Mouse (Mus musculus) bone marrow, adult 2 months (tissue): Measurements from ENCODE around the gene Zfr.

Source experiments
- CTCF ChIP-seq: fragments of 200-500 bp; IDR thresholded peaks from 2 replicates; pipeline ENCODE4 v1.5.1; 2011; ENCODE audit warnings: low read length, control low read depth; ENCODE audit not compliant: control insufficient read depth, insufficient read depth
- POLR2A ChIP-seq: fragments of 200-500 bp; IDR thresholded peaks from 2 replicates; pipeline ENCODE4 v1.6.1; 2011; ENCODE audit warnings: low read depth, mild to moderate bottlenecking, control low read depth, low read length, borderline replicate concordance; ENCODE audit not compliant: control insufficient read depth

DNA sequence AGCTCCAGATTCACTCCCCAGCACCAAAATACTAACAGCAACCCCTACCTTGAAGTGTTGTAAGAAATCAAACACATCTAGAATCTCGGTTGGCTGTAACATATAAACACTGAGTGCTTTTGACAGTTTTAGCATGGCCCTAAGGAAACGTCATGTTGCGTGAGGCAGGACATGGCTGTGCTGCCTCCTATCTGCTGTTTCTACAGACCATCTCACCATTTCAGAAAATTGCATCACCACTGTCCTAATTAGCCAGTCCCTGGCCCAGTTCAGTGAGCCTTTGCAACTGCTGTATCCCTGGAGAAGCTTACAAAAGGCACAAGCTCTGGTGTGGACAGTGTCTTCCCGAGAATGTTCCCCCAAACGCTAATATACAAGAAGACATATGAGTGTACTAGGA is 16.7 kb upstream of the Zfr start:
- TF ChIP-seq POLR2A (no peak), CTCF (no peak)
